Mouse (Mus musculus) stomach, embryonic 14.5 days (tissue): ENCODE measurements around the gene Tmem177. TPM values are rescaled to one million over a fixed set of nuclear protein-coding genes. Genes with fewer than 3 reads are reported as not detected.

Experiments used
- ATAC-seq: fragments of 200-750 bp; cut with Nextera tagmentation; 2 replicates; pipeline ENCODE4 v1.8.0; 2017; ENCODE audit warnings: low read depth, moderate TSS enrichment; ENCODE audit not compliant: insufficient number of reproducible peaks, insufficient read depth, low FRiP score
- H3K27ac ChIP-seq: fragments of 300-500 bp; sonication (generic); 2 replicates; pipeline ENCODE4 v1.5.1; 2014; ENCODE audit warnings: mild to moderate bottlenecking, low read length, moderate library complexity, mixed read lengths
- H3K27me3 ChIP-seq: fragments of 300-500 bp; sonication (generic); 2 replicates; pipeline ENCODE4 v1.6.1; 2014; ENCODE audit warnings: low read length, control low read depth, mixed read lengths; ENCODE audit not compliant: control insufficient read depth, insufficient read depth
- H3K36me3 ChIP-seq: fragments of 300-500 bp; sonication (generic); 2 replicates; pipeline ENCODE4 v1.6.1; 2014; ENCODE audit warnings: mild to moderate bottlenecking, control low read depth, low read length, moderate library complexity, mixed read lengths; ENCODE audit not compliant: control insufficient read depth, insufficient read depth
- H3K4me1 ChIP-seq: fragments of 300-500 bp; sonication (generic); 2 replicates; pipeline ENCODE4 v1.6.1; 2014; ENCODE audit warnings: low read length, control low read depth, mixed read lengths; ENCODE audit not compliant: control insufficient read depth, insufficient read depth
- H3K4me2 ChIP-seq: fragments of 300-500 bp; sonication (generic); replicated peaks from 2 replicates; pipeline ENCODE4 v1.6.1; 2014; ENCODE audit warnings: low read depth, low read length, control low read depth
- H3K4me3 ChIP-seq: fragments of 300-500 bp; sonication (generic); 2 replicates; pipeline ENCODE4 v1.5.1; 2014; ENCODE audit warnings: low read depth, low read length, control low read depth
- H3K9ac ChIP-seq: fragments of 300-500 bp; sonication (generic); replicated peaks from 2 replicates; pipeline ENCODE4 v1.6.1; 2014; ENCODE audit warnings: low read depth, mild to moderate bottlenecking, control low read depth, low read length, moderate library complexity, mixed read lengths
- H3K9me3 ChIP-seq: fragments of 300-500 bp; sonication (generic); 2 replicates; pipeline ENCODE4 v1.6.1; 2016; ENCODE audit warnings: low read depth, low read length, control low read depth; ENCODE audit not compliant: control insufficient read depth
- WGBS: fragments of 180-500 bp; shearing (Covaris S2); extraction: QIAGEN DNeasy Blood & Tissue Kit; methylation state at CpG from one replicate; pipeline ENCODE4 v1.1.7; 2014; 5-methylcytosine and 5-hydroxymethylcytosine counted together
- polyA plus RNA-seq: library from polyadenylated mRNA; unstranded; fragments of >200 nt; fragmentation: Nextera tagmentation; extraction: Ambion mirVana; gene quantifications from 2 replicates; pipeline ENCODE4 v1.2.1, GENCODE M21; 2014

Tmem177 gene
- polyA plus RNA-seq, result 6.2 and 7.0 TPM in 2 replicates

GRCm38 (mm10) chr1:119912953-119913814, at the start of gene Tmem177:
TSS of gene Tmem177 (minus strand) at chr1:119913208.
- H3K4me2 ChIP-seq, result peak within 1 kb of the TSS; percentile 59
- ATAC-seq, result peak; percentile 96
- peak within 1 kb of the TSS; percentile 41 for H3K4me3 ChIP-seq
- H3K9ac ChIP-seq, result peak within 1 kb of the TSS; percentile 29; the same call in 1 of the 2 replicates
- H3K36me3 ChIP-seq, result no peaks in the 10 kb centered on the region
- no peaks in the 10 kb centered on the region for H3K9me3 ChIP-seq
- no peaks in the 10 kb centered on the region for H3K27me3 ChIP-seq
- H3K4me1 ChIP-seq, result peaks cover 4% of the 10 kb centered on the region; the same call in 1 of the 2 replicates
- 11% methylated on average over 42 of the region's 42 CpGs for WGBS
- H3K27ac ChIP-seq, result no peak within 1 kb of the TSS

- H3K27ac ChIP-seq, result no peak overlapping the region
- no peaks in the 10 kb centered on the region for H3K36me3 ChIP-seq
- H3K4me1 ChIP-seq, result no peaks in the 10 kb centered on the region
- H3K27me3 ChIP-seq, result no peaks in the 10 kb centered on the region
- no peak overlapping the region for H3K4me3 ChIP-seq
- ATAC-seq, result peak; percentile 12; the same call in 1 of the 2 replicates
- no peaks in the 10 kb centered on the region for H3K9me3 ChIP-seq
- H3K4me2 ChIP-seq, result no peak overlapping the region
- 49% methylated on average over 7 of the region's 7 CpGs for WGBS
- no peak overlapping the region for H3K9ac ChIP-seq
These were observed 46.9 kb upstream of the Tmem177 start for GRCm38 (mm10) chr1:119959920-119960319.

GRCm38 (mm10) chr1:119959464-119959863, 46.5 kb upstream of the Tmem177 start:
- Histone ChIP-seq H3K4me3 (no peak overlapping the region), H3K4me2 (no peak overlapping the region), H3K27ac (no peak overlapping the region), H3K9me3 (no peaks in the 10 kb centered on the region), H3K9ac (no peak overlapping the region), H3K36me3 (no peaks in the 10 kb centered on the region), H3K4me1 (no peaks in the 10 kb centered on the region), H3K27me3 (no peaks in the 10 kb centered on the region)
- 90% methylated on average over 4 of the region's 4 CpGs for WGBS
- ATAC-seq, result no peak

GRCm38 (mm10) chr1:119957716-119958222, 44.8 kb upstream of the Tmem177 start:
- WGBS, result 25% methylated on average over 9 of the region's 9 CpGs
- Histone ChIP-seq H3K4me2 (no peak overlapping the region), H3K9ac (no peak overlapping the region), H3K4me1 (no peaks in the 10 kb centered on the region), H3K36me3 (no peaks in the 10 kb centered on the region), H3K4me3 (no peak overlapping the region), H3K9me3 (no peaks in the 10 kb centered on the region), H3K27ac (no peak overlapping the region), H3K27me3 (no peaks in the 10 kb centered on the region)
- no peak for ATAC-seq

GRCm38 (mm10) chr1:119954680-119955079, 41.7 kb upstream of the Tmem177 start:
- H3K27me3 ChIP-seq, result no peaks in the 10 kb centered on the region
- no peaks in the 10 kb centered on the region for H3K36me3 ChIP-seq
- H3K9ac ChIP-seq, result no peak overlapping the region
- ATAC-seq, result no peak
- no peak overlapping the region for H3K27ac ChIP-seq
- H3K4me3 ChIP-seq, result no peak overlapping the region
- H3K4me2 ChIP-seq, result no peak overlapping the region
- WGBS, result 74% methylated on average over 2 of the region's 2 CpGs
- no peaks in the 10 kb centered on the region for H3K9me3 ChIP-seq
- no peaks in the 10 kb centered on the region for H3K4me1 ChIP-seq

GRCm38 (mm10) chr1:119953456-119953855, 40.4 kb upstream of the Tmem177 start:
- Histone ChIP-seq H3K36me3 (no peaks in the 10 kb centered on the region), H3K9ac (no peak overlapping the region), H3K4me1 (no peaks in the 10 kb centered on the region), H3K27ac (no peak overlapping the region), H3K9me3 (no peaks in the 10 kb centered on the region), H3K4me3 (no peak overlapping the region), H3K27me3 (no peaks in the 10 kb centered on the region), H3K4me2 (no peak overlapping the region)
- WGBS, result 82% methylated on average over 9 of the region's 9 CpGs
- no peak for ATAC-seq

- H3K4me3 ChIP-seq, result no peak overlapping the region
- H3K27me3 ChIP-seq, result no peaks in the 10 kb centered on the region
- no peak overlapping the region for H3K4me2 ChIP-seq
- no peaks in the 10 kb centered on the region for H3K36me3 ChIP-seq
- H3K9ac ChIP-seq, result no peak overlapping the region
- ATAC-seq, result no peak
- 87% methylated on average over 8 of the region's 8 CpGs for WGBS
- no peaks in the 10 kb centered on the region for H3K9me3 ChIP-seq
- no peaks in the 10 kb centered on the region for H3K4me1 ChIP-seq
- no peak overlapping the region for H3K27ac ChIP-seq
These were observed 37.1 kb upstream of the Tmem177 start for GRCm38 (mm10) chr1:119950086-119950485.

- Histone ChIP-seq H3K9ac (no peak overlapping the region), H3K4me3 (no peak overlapping the region)
- no peak for ATAC-seq
These were observed 23.9 kb upstream of the Tmem177 start for GRCm38 (mm10) chr1:119936861-119937260.

More at GRCm38 (mm10) chr1:119936861-119937260, 23.9 kb upstream of the Tmem177 start:
- no peaks in the 10 kb centered on the region for H3K27me3 ChIP-seq
- no peaks in the 10 kb centered on the region for H3K4me1 ChIP-seq
- H3K36me3 ChIP-seq, result no peaks in the 10 kb centered on the region
- H3K27ac ChIP-seq, result no peak overlapping the region
- no peak overlapping the region for H3K4me2 ChIP-seq
- WGBS, result 25% methylated on average over 7 of the region's 7 CpGs
- no peaks in the 10 kb centered on the region for H3K9me3 ChIP-seq
